Mouse (Mus musculus) hindbrain, postnatal 0 days (tissue): ENCODE data around the gene Plod1. TPM values are rescaled to one million over a fixed set of nuclear protein-coding genes. Genes with fewer than 3 reads are reported as not detected.

Source experiments
- ATAC-seq: fragments of 200-750 bp; cut with Nextera tagmentation; 2 replicates; pipeline ENCODE4 v1.8.0; 2017; ENCODE audit warnings: mild to moderate bottlenecking, moderate TSS enrichment, moderate library complexity
- DNase-seq: peaks from one replicate; pipeline ENCODE4 v3.0.0-alpha.2; 2015; ENCODE audit warnings: low spot score
- H3K27ac ChIP-seq: fragments of 300-500 bp; sonication (generic); 2 replicates; pipeline ENCODE4 v1.5.1; 2014; ENCODE audit warnings: mild to moderate bottlenecking
- H3K27me3 ChIP-seq: fragments of 300-500 bp; sonication (generic); 2 replicates; pipeline ENCODE4 v1.6.1; 2014; ENCODE audit warnings: low read length, mixed read lengths; ENCODE audit not compliant: insufficient read depth
- H3K36me3 ChIP-seq: fragments of 300-500 bp; sonication (generic); 2 replicates; pipeline ENCODE4 v1.6.1; 2014; ENCODE audit warnings: low read length, mixed read lengths; ENCODE audit not compliant: insufficient read depth
- H3K4me1 ChIP-seq: fragments of 300-500 bp; sonication (generic); 2 replicates; pipeline ENCODE4 v1.6.1; 2014; ENCODE audit warnings: antibody characterized with exemption, low read length, mixed read lengths; ENCODE audit not compliant: insufficient read depth
- H3K4me2 ChIP-seq: fragments of 300-500 bp; sonication (generic); 2 replicates; pipeline ENCODE4 v1.6.1; 2014; ENCODE audit warnings: low read depth, mild to moderate bottlenecking, low read length, moderate library complexity, mixed read lengths
- H3K4me3 ChIP-seq: fragments of 300-500 bp; sonication (generic); 2 replicates; pipeline ENCODE4 v1.5.1; 2014; ENCODE audit warnings: low read length
- H3K9ac ChIP-seq: fragments of 300-500 bp; sonication (generic); replicated peaks from 2 replicates; pipeline ENCODE4 v1.6.1; 2014; ENCODE audit warnings: mild to moderate bottlenecking, low read length, moderate library complexity, mixed read lengths
- H3K9me3 ChIP-seq: fragments of 300-500 bp; sonication (generic); 2 replicates; pipeline ENCODE4 v1.6.1; 2016; ENCODE audit warnings: low read length, mixed read lengths
- CTCF ChIP-seq: IDR thresholded peaks from 2 replicates; pipeline ENCODE4 v1.5.1; 2016; ENCODE audit warnings: antibody characterized with exemption, control low read depth, low read depth
- WGBS: fragments of 180-500 bp; shearing (Covaris S2); extraction: QIAGEN DNeasy Blood & Tissue Kit; methylation state at CpG from one replicate; pipeline ENCODE4 v1.1.7; 2014; 5-methylcytosine and 5-hydroxymethylcytosine counted together
- polyA plus RNA-seq: library from polyadenylated mRNA; unstranded; fragments of >200 nt; fragmentation: Nextera tagmentation; extraction: Ambion mirVana; gene quantifications from 2 replicates; pipeline ENCODE4 v1.2.1, GENCODE M21; 2015
- total RNA-seq: library from RNA; depleted of rRNA; stranded (reverse); fragments of >200 nt; gene quantifications from 2 replicates; pipeline ENCODE4 v1.2.3, GENCODE M21; 2014

The Plod1 gene
- total and polyA plus RNA-seq, 2 experiments from 2014 or later: 22.8 to 46.2 TPM

DNA sequence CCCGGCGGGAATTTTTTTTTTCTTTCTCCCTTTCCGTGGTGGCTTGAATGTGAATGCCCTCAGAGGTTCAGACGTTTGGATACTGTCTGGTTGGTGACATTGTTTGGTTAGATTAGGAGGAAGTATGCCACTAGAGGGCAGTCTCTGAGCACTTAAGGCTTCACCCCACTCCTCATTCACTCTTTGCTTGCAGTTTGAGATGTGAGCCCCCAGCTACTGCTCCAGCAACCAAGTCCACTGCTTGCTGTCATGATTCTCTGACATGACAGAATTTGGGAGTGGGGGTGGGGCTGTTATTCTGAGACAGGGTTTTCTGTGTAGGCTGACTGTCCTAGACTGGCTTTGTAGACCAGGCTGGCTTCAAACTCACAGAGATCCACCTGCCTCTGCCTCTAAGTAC is 17.0 kb upstream of the Plod1 start:
- ATAC-seq: peak; percentile 65
- no peak overlapping the region for H3K27ac ChIP-seq

DNA sequence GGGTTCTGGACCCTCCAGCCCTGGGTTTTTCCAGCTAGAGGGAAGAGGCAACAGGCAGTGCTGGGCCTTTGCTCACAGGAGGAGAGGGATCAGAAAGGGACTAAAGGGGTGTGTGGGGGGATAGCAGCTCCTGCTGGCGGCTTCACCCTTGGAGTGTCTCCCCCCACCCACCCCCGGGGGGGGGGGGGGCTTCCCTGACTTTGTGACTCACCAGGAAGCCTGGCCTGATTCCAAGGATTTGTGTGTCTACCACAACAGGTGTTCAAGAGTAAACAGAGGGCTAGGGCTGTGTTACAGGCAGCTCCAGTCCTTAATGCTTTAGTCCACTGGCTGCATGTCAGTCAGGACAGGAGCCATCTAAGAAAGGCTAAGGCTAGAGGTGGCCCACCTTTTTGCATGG is 10.9 kb upstream of the Plod1 start:
- ATAC-seq (no peak), DNase-seq (no peak)
- no peak for TF ChIP-seq CTCF
- H3K27me3 ChIP-seq: no peaks in the 10 kb centered on the region
- H3K36me3 ChIP-seq: peaks cover 40% of the 10 kb centered on the region
- 58% methylated on average over 2 of the region's 2 CpGs for WGBS
- no peak overlapping the region for H3K9ac ChIP-seq
- H3K9me3 ChIP-seq: no peaks in the 10 kb centered on the region
- no peak overlapping the region for H3K27ac ChIP-seq
- H3K4me2 ChIP-seq: no peak overlapping the region
- no peak overlapping the region for H3K4me3 ChIP-seq
- H3K4me1 ChIP-seq: peaks cover 5% of the 10 kb centered on the region; the same call in 1 of the 2 replicates

More for the DNA sequence above, 17.0 kb upstream of the Plod1 start:
- peak; percentile 76 for TF ChIP-seq CTCF
- DNase-seq: peak; percentile 77
- H3K9ac ChIP-seq: no peak overlapping the region
- 12% methylated on average over 4 of the region's 4 CpGs for WGBS
- H3K4me1 ChIP-seq: no peaks in the 10 kb centered on the region
- H3K4me2 ChIP-seq: no peak overlapping the region
- H3K9me3 ChIP-seq: no peaks in the 10 kb centered on the region
- H3K27me3 ChIP-seq: no peaks in the 10 kb centered on the region
- no peak overlapping the region for H3K4me3 ChIP-seq
- H3K36me3 ChIP-seq: no peaks in the 10 kb centered on the region

DNA sequence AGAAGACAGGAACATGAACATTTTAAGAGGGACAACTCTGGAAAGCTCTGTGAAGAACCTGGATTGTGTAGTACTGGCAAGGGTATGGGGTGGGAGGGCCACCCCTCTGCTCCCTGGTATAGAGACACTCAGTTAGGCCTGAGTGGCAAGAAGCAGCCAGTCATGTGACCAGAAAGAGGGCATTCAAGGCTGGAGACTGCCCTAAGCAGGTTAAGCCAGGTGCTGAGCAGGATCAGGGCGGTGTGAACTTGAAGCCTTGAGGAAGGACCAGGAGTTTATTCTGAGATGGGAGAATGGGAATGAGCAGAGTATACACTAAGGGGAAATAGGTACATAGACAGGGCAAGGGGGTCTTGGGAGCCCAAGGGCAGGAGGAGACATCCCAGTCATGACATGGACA is 6.4 kb upstream of the Plod1 start:
- peaks cover 16% of the 10 kb centered on the region for H3K4me1 ChIP-seq
- H3K27me3 ChIP-seq: no peaks in the 10 kb centered on the region
- H3K4me2 ChIP-seq: no peak overlapping the region
- no peak overlapping the region for H3K4me3 ChIP-seq
- H3K36me3 ChIP-seq: peaks cover 40% of the 10 kb centered on the region
- DNase-seq: no peak
- 96% methylated on average over 1 of the region's 1 CpGs for WGBS
- H3K9me3 ChIP-seq: no peaks in the 10 kb centered on the region
- ATAC-seq: no peak
- no peak for TF ChIP-seq CTCF
- H3K27ac ChIP-seq: no peak overlapping the region
- H3K9ac ChIP-seq: no peak overlapping the region

DNA sequence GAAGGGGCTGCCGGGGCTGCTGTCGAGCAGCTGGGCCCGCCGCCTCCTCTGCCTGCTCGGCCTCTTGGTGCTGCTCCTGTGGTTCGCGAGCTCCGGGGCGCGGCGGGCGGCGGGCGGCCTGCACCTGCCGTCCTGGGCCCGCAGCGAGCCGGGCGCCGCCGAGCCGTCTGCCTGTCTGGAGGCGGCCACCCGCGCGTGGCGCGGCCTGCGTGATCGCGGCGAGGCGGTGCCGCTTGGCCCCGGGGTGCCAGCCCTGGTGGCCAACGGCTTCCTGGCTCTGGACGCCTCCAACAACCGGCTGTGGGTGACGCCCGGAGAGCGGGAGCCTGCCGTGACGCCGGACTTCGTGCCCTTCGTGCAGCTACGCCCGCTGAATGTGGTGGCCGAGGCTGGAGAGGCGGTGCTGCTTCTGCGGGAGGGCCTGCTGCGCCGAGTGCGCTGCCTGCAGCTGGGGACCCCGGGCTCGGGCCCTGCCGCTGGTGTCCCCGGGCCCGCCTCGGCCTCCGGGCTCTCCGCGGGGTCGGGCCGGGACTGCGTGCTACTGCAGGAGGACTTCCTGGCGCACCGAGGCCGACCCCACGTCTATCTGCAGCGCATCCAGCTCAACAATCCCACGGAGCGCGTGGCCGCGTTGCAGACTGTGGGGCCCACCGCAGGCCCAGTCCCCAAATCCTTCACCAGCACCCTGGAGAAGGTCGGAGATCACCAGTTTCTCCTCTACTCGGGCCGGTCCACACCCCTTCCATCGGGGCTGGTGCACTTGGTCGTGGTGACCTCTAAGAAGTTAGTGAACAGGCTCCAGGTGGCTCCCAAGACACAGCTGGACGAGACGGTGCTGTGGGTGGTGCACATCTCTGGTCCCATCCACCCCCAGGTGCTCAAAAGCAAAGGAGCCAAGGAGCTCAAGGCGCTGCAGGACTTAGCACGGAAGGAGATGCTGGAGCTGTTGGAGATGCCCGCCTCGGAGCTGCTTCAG is 4.8 kb upstream of the Plod1 start:
- Histone ChIP-seq H3K4me2 (peak overlapping the region; percentile 67), H3K27ac (peak overlapping the region; percentile 76), H3K27me3 (no peaks in the 10 kb centered on the region), H3K4me1 (peaks cover 16% of the 10 kb centered on the region), H3K9me3 (no peaks in the 10 kb centered on the region), H3K9ac (peak overlapping the region; percentile 89), H3K4me3 (peak overlapping the region; percentile 92), H3K36me3 (peaks cover 25% of the 10 kb centered on the region)
- peak; percentile 48 for ATAC-seq
- DNase-seq: peak; percentile 28
- no peak for TF ChIP-seq CTCF
- 12% methylated on average over 59 of the region's 88 CpGs for WGBS

DNA sequence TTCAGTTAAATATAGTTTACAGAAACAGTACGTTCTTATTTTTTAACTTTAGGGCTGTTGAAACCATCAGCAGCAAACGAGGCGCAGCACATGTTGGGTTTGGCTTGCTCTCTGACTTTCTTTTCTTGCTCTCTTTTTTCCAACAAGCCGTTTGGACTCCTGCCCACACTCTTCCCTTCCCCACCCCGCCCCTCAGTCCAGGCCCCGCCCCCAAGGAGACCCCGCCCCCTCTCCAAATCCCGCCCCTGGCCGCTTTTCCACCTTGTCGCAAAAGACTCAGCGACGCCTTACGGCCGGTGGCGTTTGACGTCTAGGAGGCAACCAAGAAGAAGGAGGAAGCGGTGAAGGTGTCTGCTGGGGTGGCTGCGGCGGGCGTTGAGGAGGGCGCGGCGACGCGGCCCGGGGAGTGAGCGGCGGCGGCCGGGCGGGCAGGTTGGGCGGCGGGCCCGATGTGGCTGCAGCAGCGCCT is 4.0 kb upstream of the Plod1 start, which contains the start of gene 2510039O18Rik:
TSS of gene 2510039O18Rik (plus strand) at position 320 of the 469 bp plus-strand sequence.
- Histone ChIP-seq H3K9ac (peak within 1 kb of the TSS; percentile 89), H3K9me3 (no peaks in the 10 kb centered on the region), H3K4me1 (peaks cover 16% of the 10 kb centered on the region), H3K27me3 (no peaks in the 10 kb centered on the region), H3K4me2 (peak within 1 kb of the TSS; percentile 67), H3K4me3 (peak within 1 kb of the TSS; percentile 92), H3K36me3 (peaks cover 18% of the 10 kb centered on the region), H3K27ac (peak within 1 kb of the TSS; percentile 76)
- ATAC-seq (peak; percentile 60), DNase-seq (peak; percentile 93)
- WGBS: 2% methylated on average over 22 of the region's 35 CpGs
- TF ChIP-seq CTCF: 0 out of 2 replicates have a peak, but pooled peaks have one; percentile 1

DNA sequence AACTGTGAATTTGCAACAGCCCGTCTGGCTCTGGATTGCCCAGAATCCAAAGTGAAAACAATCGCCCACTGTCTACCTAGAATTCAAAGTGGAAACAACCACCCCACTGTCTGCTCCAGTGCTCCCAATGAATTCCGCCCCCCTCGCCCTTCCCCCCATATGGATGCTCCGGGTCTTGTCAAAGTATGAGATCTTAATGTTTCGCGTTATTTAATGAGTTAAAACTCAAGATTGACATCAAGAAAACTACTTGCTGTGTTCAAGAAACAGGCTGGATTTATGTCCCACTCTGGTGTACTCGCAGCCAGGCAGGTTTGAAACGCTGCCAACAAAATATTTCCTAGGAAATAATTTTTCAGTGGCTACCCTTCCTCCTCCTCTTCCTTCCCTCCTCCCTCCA is 3.5 kb upstream of the Plod1 start:
- 24% methylated on average over 9 of the region's 9 CpGs for WGBS
- Histone ChIP-seq H3K4me1 (peaks cover 16% of the 10 kb centered on the region), H3K9me3 (no peaks in the 10 kb centered on the region), H3K27ac (peak overlapping the region; percentile 76), H3K4me3 (peak overlapping the region; percentile 92; the same call in 1 of the 2 replicates), H3K27me3 (no peaks in the 10 kb centered on the region), H3K9ac (no peak overlapping the region), H3K36me3 (peaks cover 13% of the 10 kb centered on the region), H3K4me2 (peak overlapping the region; percentile 67)
- ATAC-seq (no peak; the same call in 1 of the 2 replicates), DNase-seq (peak; percentile 31)
- no peak for TF ChIP-seq CTCF
